Mouse (Mus musculus) thymus, postnatal 36 days (tissue): ENCODE results near the gene Setd4.
A peak's percentile ranks its signal among the peaks of the same experiment; 100 is the strongest.
"Not testable (repeated sequence)": the region's sequence is repeated elsewhere in the genome, so short reads cannot be mapped to it uniquely, and the experiment has no call there.

ENCODE experiments used
- DNase-seq, 2 experiments: peaks; one replicate each; pipeline ENCODE4 v3.0.0; 2022; ENCODE audit warnings: mixed read lengths in 2 of 2

Setd4 gene

DNA sequence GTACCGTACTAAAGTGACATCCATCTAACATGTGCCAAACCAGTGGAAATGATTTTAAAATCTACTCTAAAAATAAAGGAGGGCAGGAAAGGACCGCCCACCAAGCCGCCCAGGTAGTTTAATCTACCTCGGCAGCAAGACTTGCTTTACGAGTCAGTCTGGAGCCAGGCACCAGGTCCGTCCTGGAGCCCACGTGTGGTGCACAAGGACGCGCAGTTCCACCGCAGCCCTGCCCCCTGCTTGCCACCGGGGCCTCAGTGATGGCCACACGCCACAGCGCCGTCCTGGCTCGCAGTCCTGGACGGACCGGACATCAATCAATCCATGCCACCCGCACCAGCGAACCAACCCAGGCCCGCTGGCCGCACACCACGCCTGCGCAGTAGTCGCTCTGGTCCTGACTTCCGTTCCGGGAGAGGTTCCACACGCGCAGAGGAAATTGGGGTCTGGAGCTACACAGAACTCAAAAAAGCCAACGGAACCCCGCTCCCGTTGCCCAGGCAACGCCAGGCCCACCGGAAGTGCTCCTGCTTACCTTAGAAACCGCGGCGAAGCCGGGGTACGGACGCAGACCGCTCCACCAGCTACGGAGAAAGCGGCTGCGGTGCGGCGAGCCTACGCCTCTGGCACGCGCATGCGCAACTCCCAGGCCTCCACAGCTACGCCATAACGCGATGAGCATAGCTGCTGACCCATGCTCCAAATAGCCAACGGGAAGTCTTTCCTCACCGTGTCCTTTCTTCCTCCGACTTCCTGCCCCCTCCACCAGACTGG is at the start of gene Setd4:
Gene Setd4 (minus strand): TSS at position 625 of the 774 bp plus-strand sequence.
- peak; percentile 85 to 86 for DNase-seq

DNA sequence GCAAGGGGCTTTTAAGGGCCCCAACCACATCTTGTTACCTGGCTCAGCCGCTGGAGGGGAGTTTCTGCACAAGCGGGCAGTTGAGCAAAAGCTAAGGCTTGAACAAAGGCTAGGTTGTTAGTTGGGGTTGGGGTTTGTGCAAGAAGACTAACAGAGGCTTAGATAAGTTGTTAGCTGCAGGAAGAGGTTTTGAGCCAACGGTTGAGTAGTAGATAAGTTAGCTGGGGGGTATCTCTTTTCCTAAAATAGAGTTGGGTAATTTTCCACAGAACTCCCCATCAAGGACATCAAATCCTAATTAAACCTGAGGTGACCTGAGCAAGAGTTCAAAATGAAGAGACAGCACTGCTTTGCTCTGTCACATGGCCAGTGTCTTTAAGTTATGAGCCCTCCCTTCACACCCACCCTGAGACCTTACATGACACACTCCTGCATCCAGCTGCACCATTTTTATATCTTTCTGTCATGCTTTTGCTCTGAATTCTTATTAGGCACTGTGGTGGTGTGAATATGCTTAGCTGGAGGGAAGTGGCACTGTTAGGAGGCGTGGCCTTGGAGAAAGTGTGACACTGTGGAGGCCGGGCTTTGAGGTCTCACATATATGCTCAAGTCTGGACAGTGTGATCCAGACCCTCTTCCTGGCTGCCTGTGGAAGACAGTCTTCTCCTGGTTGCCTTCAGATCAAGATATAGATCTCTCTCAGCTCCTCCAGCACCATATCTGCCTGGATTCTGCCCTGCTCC is 44.7 kb upstream of the Setd4 start:
- DNase-seq = no peak

DNA sequence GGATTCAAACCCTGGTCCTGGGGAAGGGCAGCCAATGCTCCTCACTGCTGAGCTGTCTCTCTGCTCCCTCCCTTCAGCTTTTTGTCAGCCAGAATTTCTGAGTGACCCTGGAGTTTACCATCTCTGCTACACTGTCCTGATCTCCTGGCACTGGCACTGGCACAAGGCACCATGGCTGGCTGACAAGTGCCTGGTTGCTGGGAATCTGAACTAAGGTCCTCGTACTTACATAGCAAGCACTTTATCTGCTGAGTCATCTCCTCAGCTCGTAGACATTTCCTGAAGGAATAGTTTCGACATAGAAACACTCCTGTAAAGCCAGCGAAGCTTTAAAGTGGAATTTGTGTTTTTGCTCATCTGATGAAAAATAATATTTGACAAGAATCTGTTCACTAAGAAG is 40.1 kb upstream of the Setd4 start:
- no peak for DNase-seq

DNA sequence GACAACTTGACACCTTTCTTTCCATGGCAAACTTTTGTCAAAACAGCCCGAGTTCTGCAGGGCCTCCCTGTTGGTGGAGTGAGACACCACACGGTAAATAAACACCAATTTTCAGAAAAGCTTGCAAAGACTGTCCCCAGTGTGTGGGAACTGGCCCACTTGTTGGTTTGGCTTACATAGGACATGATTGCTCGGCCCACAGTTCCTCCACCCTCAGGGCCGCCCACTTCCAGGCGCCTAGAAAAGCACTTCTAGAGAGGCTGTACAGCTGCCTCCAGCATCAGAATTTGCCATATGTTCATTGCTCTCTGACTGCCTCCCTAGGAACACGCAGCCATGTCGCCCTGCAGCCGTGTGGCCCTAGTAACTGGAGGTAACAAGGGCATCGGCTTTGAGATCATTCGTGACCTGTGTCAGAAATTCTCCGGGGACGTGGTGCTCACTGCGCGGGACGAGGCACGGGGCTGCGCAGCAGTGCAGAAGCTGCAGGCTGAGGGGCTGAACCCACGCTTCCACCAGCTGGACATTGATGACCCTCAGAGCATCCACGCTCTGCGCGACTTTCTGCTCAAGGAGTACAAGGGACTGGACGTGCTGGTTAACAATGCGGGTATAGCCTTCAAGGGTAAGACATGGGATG is 24.0 kb upstream of the Setd4 start, which contains the start of gene Gm5678:
Gene Gm5678 (plus strand): TSS at position 337 of the 640 bp plus-strand sequence.
- DNase-seq = no peak

DNA sequence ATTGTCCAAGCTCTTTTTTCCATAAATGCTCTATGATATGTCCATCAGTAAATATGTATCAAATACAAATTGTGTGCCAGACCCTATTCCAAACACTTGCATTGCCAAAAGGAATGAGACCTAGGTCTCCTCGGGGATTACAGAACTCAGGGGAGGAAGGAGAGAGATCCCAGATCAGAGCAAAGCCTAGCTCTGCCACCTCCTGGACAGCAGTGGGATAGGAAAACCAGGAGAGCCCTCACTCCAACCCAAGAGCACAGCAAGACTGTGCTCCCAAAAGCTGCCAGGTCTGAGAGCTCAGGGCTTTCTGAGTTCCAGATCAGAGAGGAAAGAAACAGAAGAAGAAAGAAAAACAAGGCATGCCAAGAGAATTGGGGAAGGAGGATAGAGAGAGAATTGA is 22.9 kb upstream of the Setd4 start:
- no peak for DNase-seq

DNA sequence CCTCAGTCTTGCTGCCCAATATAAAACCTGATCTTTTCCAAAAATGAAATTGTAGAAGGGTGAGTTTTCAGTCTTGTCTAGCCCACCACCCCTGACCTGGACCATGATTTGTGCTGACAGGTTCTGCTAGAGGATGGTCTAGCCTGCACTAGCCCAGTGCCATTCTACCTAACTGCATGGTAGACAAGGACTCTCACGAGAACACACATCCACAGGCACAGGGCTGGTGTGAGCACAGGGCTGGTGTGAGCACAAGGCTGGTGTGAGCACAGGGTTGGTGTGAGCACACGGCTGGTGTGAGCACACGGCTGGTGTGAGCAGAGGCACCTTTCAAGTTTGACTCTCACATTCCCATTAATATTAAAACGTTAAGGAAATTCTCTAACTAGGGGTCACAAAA is 20.8 kb upstream of the Setd4 start:
- no peak for DNase-seq

DNA sequence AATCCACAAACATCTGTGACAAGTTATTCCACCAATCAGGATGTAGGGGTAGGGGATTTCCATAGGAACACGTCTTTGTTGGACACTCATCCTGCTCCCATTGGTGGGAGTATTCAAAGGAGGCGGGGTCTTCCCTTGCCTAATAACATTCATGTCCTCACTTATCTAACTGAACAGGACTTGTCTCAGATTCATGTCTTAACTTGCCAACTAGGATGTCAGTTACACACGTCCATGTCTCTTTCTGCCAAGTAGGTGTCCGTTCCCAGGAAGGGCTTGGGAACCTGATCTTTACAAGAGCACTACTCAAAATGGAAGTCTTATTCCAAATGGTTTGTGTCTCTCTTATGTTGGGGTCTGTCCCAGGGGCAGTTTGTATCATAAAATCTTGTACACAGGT is 19.9 kb upstream of the Setd4 start:
- DNase-seq = not testable (repeated sequence)

DNA sequence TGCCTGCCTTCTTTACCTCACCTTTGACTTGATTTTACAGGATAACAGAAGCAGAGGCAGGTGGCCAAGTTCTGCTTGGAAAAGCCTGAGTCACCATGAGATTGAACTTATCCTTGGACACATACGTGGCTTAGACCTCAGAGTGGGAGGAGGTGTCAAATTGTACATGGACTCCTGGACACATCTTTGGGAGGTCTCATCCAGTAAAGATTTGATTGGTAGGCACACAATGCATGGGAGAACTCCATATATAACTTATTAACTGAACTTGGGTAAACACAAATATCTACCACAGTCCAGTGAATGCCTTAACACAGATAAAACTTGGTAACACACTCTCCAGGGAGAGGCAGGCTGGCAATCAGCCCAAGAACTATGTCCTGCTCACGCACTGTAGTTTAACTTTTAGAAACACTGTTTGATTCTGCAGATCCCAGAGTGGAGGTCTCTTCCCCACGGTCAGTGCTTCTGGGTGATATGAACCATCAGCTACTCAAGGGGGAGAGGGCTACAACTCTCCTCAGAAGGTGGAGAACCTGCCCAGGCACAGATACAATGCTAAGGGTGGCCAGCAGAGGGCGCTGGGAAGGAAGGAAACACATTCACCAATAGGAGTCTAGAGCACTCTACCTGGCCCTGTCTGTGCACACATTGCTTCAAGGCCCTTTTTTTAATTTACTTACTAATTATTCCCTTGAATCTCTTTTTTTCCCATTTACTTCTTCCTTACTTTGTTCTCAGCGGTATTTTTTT is 11.4 kb upstream of the Setd4 start:
- peak; percentile 75 to 81 for DNase-seq

DNA sequence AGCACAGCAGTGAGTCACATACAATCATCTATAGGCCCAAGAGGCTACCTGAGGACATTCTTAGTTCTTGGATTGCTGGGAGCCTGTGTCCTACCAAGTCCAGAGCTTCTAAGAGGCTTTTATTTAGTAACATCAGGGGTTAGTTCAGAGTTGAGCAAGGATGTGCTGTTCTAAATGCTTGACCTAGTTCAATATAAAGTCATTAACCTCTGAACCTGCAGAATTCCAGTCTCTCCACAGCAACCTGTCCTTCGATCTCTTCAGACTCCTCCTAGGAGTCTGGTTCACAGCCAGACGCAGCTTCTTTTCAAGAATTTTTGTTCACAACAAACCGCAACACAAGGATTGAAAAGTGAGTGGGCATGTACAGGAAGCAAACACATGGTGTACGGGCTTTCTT is 7.1 kb upstream of the Setd4 start:
- no peak for DNase-seq

DNA sequence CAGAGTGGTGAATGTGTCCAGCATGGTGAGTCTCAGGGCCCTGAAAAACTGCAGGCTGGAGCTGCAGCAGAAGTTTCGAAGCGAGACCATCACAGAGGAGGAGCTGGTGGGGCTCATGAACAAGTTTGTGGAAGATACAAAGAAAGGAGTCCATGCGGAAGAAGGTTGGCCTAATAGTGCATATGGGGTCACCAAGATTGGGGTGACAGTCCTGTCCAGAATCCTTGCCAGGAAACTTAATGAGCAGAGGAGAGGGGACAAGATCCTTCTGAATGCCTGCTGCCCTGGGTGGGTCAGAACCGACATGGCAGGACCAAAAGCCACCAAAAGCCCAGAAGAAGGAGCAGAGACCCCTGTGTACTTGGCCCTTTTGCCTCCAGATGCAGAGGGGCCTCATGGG is 5.9 kb upstream of the Setd4 start:
- DNase-seq = no peak

DNA sequence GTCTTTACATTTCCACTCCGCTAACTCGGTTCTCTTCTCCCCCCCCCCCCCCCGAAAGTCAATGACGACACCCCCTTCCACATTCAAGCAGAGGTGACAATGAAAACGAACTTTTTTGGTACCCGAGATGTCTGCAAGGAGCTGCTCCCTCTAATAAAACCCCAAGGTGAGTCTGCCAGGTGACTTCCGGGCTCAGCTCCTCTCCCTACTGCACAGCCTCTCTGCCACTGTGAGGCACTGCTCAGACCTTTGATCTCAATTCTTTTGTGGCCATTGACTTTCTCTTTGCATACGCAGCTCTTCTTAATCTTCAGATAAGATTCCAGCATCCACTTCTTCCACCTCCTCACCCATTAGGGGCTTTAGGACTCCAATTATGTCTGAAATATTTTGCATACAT is 4.9 kb upstream of the Setd4 start:
- no peak for DNase-seq

DNA sequence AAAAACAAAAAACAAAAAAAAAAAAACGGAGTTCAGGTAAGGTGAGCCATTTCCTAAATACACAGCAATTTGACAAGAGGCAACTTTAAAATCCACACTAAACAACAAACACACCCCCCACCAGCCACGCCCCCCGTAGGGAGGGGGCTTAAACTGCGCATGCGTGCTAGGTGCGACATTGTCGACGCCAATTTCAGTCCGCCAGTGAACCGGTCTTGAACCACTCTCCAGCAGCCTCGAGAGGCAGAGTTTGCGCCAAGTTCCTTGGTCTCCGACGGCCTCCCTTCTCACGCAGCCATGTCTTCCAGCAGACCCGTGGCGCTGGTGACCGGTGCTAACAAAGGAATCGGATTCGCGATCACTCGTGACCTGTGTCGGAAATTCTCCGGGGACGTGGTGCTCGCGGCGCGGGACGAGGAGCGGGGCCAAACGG is 3.8 kb upstream of the Setd4 start:
- DNase-seq = peak; percentile 90

DNA sequence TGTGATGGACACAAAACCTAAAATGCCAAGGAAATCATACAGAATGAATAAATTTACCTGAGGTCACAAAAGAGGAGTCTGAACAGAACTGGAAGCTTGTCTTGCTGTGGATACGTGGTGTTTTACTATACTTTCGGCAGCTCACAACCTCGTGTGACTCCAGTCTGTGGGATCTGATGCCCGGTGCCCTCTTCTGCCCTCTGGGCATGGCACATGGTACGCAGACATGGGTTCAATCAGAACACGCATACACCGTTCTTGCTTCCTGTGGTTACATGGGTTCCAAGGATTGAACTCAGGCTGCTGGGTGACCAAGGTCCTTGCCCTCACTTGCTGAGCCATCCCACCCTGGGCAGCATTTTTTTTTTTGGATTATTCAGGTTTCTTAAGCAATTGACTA is 2.3 kb upstream of the Setd4 start:
- DNase-seq = no peak

DNA sequence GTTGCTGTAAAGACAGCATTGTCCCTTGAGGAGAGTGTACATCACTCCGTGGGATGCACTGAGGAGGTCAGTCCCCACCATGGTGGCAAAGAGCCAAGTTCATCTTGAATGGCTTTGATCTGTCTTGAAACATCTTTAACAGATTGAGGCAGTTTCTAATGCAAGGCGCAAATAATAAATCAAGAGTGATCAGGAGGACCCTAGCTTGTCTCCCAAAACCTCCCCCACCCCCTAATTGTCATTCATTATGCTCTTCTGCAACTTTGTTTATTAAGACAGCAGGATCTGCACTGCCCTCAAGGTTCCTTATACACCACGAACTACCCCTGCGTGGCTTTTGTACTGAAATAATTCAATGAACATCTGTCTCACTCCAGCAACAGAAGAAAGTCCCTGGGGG is 1.7 kb upstream of the Setd4 start, which contains the start of gene Cbr1:
Gene Cbr1 (plus strand): TSS at position 301 of the 400 bp plus-strand sequence.
- DNase-seq = no peak

DNA sequence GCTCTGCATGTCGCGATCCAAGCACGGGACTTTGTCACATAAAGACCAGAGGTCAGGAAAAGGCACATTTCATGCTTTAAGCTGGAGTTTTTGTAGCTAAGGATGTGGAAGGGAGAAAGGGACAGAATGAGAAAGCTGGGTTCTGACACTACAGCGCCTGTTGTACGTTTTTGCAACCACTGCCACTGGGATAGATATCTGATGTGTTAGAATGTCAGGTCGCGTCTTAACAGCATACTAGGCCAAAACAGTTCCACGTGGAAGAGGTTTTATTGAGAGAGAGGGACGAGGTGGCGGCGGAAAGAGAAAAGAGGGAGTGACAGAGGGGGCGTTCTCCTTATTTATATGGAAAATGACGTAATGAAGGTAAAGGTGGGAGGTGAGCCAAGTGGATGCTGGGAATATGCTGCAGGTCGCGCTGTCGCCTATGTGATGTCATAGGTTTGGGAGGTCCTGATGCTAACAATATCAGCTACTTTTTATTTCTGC is 662 bp upstream of the Setd4 start:
- DNase-seq = no peak

DNA sequence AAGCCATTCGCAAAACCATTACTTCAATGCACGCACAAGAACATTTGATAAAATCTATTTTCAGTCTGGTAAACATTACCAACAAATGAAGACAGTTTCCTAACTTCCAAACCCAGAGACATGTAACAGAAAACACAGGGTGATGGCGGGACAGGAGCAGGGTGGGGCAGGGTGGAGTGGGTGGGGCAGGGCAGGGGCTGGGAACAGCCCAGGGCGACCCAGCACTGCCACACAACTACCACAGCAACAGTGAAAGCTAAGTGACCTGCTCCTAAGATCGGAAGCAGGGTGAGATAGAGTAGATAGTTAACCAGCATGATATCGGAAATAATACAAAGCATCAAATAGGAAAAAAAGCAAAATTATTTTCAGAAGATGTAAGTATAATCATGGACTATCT is 4.4 kb downstream of the Setd4 start:
- DNase-seq = no peak

DNA sequence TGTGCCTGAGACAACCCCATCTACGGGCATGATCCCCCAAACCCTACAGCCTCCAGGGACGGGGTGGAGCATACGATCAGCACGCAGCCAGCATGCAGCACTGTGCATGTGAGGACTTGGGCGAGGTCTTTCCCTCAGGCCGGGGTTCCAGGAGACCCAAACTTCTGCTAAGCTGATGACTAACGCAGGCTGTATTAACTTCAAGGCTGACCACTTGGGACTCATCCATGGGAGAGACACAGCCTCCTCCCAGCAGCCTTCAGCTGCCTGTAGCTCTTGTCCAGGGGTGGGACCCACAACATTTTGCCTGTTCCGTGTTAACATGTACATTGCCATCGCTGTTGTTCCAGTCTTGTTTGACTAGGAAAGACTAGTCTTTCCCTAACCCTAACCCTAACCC is 6.3 kb downstream of the Setd4 start:
- DNase-seq = no peak

DNA sequence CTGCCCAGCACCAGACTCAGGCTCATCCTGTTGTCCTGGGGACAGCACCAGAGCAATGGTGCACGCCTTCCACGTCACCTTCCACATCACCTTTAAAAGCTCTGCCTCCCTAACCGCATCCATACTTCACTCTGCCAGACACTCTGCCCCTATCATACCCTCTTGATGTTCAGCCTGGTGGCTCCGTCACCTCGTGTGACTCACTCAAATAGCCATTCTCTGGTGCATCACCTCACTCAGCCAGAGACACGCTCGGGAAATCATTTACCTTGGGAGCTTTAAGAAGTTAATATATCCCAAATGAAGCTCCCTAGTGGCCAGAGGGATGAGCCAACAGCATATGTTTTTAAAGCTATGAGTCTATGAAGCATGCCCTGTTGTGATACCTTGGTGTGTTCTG is 7.1 kb downstream of the Setd4 start:
- DNase-seq = no peak

DNA sequence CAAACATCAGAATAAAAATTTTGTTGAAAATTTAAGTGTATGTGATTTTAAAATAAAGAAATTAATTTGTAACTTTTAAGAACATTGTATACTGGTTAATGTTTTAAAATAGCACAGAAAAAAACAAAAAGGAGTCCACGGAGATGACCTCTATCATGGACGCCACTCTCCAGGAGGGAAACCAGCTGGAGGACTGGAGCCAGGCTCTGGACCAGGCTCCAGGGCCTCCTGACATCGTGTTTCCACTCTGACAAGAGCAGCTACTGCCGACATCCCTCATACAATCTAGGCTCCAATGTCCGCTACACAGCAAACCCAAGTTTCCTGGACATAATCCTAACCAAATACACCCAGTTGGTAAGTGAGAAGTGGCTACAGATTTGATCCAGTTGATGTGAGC is 8.1 kb downstream of the Setd4 start:
- DNase-seq = no peak

DNA sequence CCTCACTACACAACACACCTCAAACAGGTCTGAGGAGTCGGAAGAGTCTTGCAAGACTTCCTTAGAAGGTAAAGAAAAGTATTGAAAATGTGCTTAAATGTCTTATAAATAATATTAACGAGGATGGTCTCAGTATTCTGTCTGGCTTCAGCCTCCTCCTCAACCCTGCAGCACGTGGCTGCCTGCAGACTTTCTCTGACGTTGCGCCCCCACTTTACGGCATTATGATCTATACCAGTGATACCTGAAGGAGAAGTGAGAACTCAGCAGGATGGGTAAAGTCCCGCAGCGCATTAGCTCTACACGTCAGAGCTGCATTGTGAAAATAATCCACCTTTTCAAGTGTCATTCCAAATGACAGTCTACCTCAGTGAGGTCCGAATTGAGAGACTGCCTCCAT is 9.4 kb downstream of the Setd4 start:
- DNase-seq = no peak

DNA sequence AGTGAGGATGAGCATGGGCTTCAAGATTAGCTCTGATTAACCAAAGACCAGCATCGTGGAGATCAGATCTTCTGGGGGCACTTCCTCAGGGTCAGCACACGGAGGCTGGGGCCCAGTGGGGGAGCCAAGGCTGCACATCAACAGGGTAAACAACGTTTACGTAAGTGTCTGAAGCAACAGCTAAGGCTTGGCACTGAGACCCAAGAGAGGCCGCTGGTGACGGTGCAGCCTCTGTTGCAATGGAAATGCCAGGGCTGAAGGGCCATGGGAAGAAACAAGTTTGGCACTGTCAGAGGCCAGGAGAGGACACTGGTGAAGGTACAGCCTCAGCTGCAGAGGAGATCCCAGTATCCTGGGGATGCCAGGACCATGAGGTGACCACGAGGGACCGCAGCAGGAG is 10.5 kb downstream of the Setd4 start:
- no peak for DNase-seq

DNA sequence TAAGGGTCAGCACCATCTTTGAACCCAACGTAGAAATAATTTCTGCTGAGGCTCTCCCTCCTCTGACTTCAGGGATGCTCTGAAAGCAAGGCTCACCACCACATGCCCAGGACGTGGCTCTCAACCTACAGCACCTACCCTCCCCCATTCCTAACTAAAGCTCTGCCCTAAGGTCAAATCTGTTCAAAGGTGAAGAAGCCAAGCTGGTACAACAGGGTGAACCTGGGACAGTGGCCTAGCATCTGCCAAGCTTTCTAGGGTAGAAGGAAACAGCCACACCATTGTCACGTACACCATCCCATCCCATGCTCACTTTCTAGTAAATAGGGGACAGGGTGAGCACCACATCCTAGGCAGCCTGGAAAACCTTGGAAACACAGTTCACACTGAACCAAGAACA is 11.2 kb downstream of the Setd4 start:
- no peak for DNase-seq
